Mouse (Mus musculus) mammary gland, adult 2 months (tissue): ENCODE results near the gene Eif3f. TPM values are rescaled to one million over a fixed set of nuclear protein-coding genes. Genes with fewer than 3 reads are reported as not detected.

ENCODE experiments used
- polyA plus RNA-seq: library from polyadenylated mRNA; depleted of rRNA; stranded (reverse); fragments of >200 nt; gene quantifications from 2 replicates; pipeline ENCODE4 v1.2.3, GENCODE M21; 2012; ENCODE audit warnings: low replicate concordance; rRNA removed

Eif3f gene
- polyA plus RNA-seq, result 131 and 285 TPM in 2 replicates

GRCm38 (mm10) chr7:108933794-108934731, at the start of gene Eif3f:
Eif3f (plus strand) TSS chr7:108934417.

GRCm38 (mm10) chr7:108884906-108885305, 49.3 kb upstream of the Eif3f start, which contains the start of gene Olfr518:
Olfr518 (minus strand) TSS chr7:108885006.

GRCm38 (mm10) chr7:108894320-108894719, 39.9 kb upstream of the Eif3f start, which contains the start of gene Olfr519:
Olfr519 (minus strand) TSS chr7:108894420.

GRCm38 (mm10) chr7:108929726-108930393, 4.4 kb upstream of the Eif3f start, which contains the start of gene Nlrp10:
Nlrp10 (minus strand) TSS chr7:108930178.

GRCm38 (mm10) chr7:108950312-108950761, 16.1 kb downstream of the Eif3f start, which contains the start of gene Tub:
Tub (plus strand) TSS chr7:108950338.

Other genes with a start within 250 kb of the Eif3f start
- not detected in 2 replicates for gene Olfr512, start 221.1 kb upstream of the Eif3f start, polyA plus RNA-seq
- gene Olfr513, start 183.4 kb upstream of the Eif3f start, polyA plus RNA-seq, result not detected in 2 replicates
- not detected in 2 replicates for gene Olfr514, start 108.4 kb upstream of the Eif3f start, polyA plus RNA-seq
- gene Olfr516, start 83.9 kb upstream of the Eif3f start, polyA plus RNA-seq, result not detected in 2 replicates
- not detected in 2 replicates for gene Olfr517, start 62.0 kb upstream of the Eif3f start, polyA plus RNA-seq
- gene Olfr518, start 49.4 kb upstream of the Eif3f start, polyA plus RNA-seq, result not detected in 2 replicates
- gene Olfr519, start 40.0 kb upstream of the Eif3f start, polyA plus RNA-seq, result not detected in 2 replicates
- gene Nlrp10, start 4.2 kb upstream of the Eif3f start, polyA plus RNA-seq, result 0.24 and 0.47 TPM in 2 replicates
- gene Tub, start 15.9 kb downstream of the Eif3f start, polyA plus RNA-seq, result 2.0 and 2.1 TPM in 2 replicates
- gene Ric3, start 148.9 kb downstream of the Eif3f start, polyA plus RNA-seq, result 1.7 and 2.2 TPM in 2 replicates
- 28.8 and 37.2 TPM in 2 replicates for gene Lmo1, start 240.8 kb downstream of the Eif3f start, polyA plus RNA-seq